Mouse (Mus musculus): Measurements from ENCODE around the gene Rpl38. TPM values are rescaled to one million over a fixed set of nuclear protein-coding genes. Genes with fewer than 3 reads are reported as not detected.
"Not testable (repeated sequence)": the region's sequence is repeated elsewhere in the genome, so short reads cannot be mapped to it uniquely, and the experiment has no call there.

The Rpl38 gene
- polyA plus RNA-seq, 1 experiment from 2014 or later: 920 TPM

DNA sequence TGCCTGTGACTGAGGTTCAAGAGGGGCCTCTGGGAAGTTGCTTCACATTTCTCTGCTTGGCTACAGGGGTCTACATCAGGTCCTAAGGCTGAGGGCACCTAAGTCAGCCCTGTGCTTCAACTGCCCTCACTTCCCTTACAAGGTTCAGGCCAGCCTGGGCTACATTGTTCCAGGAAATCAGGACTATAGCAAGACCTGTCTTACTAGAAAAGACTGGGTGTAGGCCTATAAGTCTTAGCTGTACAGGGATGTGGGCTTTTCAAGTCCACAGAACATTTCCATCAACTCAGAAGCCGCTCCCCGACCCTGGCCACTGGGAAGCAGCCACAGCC lies 5.4 kb downstream of the Rpl38 start:
- Histone ChIP-seq H3K27me3 (replicated peaks) (no peaks in the 10 kb centered on the region), H3K9ac (no peak overlapping the region), H3K27ac (no peak overlapping the region)

GRCm38 (mm10) chr11:114674180-114674579 lies 5.9 kb downstream of the Rpl38 start:
- Histone ChIP-seq H3K27me3 (replicated peaks) (no peaks in the 10 kb centered on the region), H3K27ac (no peak overlapping the region), H3K4me2 (no peak overlapping the region), H3K36me3 (peaks cover 38% of the 10 kb centered on the region), H3K4me3 (replicated peaks) (no peak overlapping the region), H3K4me1 (peaks cover 30% of the 10 kb centered on the region), H3K9me3 (no peaks in the 10 kb centered on the region), H3K9ac (no peak overlapping the region)
- 55% methylated on average over 8 of the region's 8 CpGs for WGBS
- no peak for ATAC-seq (ENCODE audit: insufficient read depth, low FRiP score, low read depth)

More for the DNA sequence above, 5.4 kb downstream of the Rpl38 start:
- WGBS: 73% methylated on average over 2 of the region's 2 CpGs
- Histone ChIP-seq H3K4me3 (replicated peaks) (no peak overlapping the region), H3K36me3 (peaks cover 38% of the 10 kb centered on the region), H3K4me2 (no peak overlapping the region), H3K9me3 (no peaks in the 10 kb centered on the region), H3K4me1 (peaks cover 28% of the 10 kb centered on the region)
- ATAC-seq (ENCODE audit: insufficient read depth, low FRiP score, low read depth): no peak

- 94% methylated on average over 2 of the region's 3 CpGs for WGBS
- not testable (repeated sequence) for H3K27me3 ChIP-seq (replicated peaks); H3K9me3 ChIP-seq; H3K27ac ChIP-seq; ATAC-seq (ENCODE audit: insufficient read depth, low FRiP score, low read depth); H3K9ac ChIP-seq
- H3K4me2 ChIP-seq: peak overlapping the region; percentile 86
- peak overlapping the region; percentile 59 for H3K4me3 ChIP-seq (replicated peaks)
- H3K36me3 ChIP-seq: peaks cover 38% of the 10 kb centered on the region
- H3K4me1 ChIP-seq: peaks cover 31% of the 10 kb centered on the region
Observed at GRCm38 (mm10) chr11:114674796-114675195, 6.5 kb downstream of the Rpl38 start.

- H3K4me3 ChIP-seq (replicated peaks): peak within 1 kb of the TSS; percentile 59
- peaks cover 30% of the 10 kb centered on the region for H3K4me1 ChIP-seq
- H3K27me3 ChIP-seq (replicated peaks): no peaks in the 10 kb centered on the region
- H3K36me3 ChIP-seq: peaks cover 36% of the 10 kb centered on the region
- H3K9ac ChIP-seq: peak within 1 kb of the TSS; percentile 55; the same call in 1 of the 2 replicates
- WGBS: under 1% methylated on average over 40 of the region's 40 CpGs
- H3K9me3 ChIP-seq: no peaks in the 10 kb centered on the region
- H3K4me2 ChIP-seq: peak within 1 kb of the TSS; percentile 86
- peak; percentile 90 for ATAC-seq (ENCODE audit: insufficient read depth, low FRiP score, low read depth)
- H3K27ac ChIP-seq: peak within 1 kb of the TSS; percentile 6; the same call in 1 of the 2 replicates
Observed at GRCm38 (mm10) chr11:114675341-114675825, 7.1 kb downstream of the Rpl38 start, which contains the start of gene Ttyh2. Ttyh2 (plus strand) TSS chr11:114675431.

GRCm38 (mm10) chr11:114675826-114676401 lies 7.6 kb downstream of the Rpl38 start:
- H3K9me3 ChIP-seq: no peaks in the 10 kb centered on the region
- peak overlapping the region; percentile 86 for H3K4me2 ChIP-seq
- peak overlapping the region; percentile 59 for H3K4me3 ChIP-seq (replicated peaks)
- no peaks in the 10 kb centered on the region for H3K27me3 ChIP-seq (replicated peaks)
- H3K27ac ChIP-seq: peak overlapping the region; percentile 6; the same call in 1 of the 2 replicates
- H3K9ac ChIP-seq: peak overlapping the region; percentile 55; the same call in 1 of the 2 replicates
- H3K36me3 ChIP-seq: peaks cover 31% of the 10 kb centered on the region
- H3K4me1 ChIP-seq: peaks cover 27% of the 10 kb centered on the region
- ATAC-seq (ENCODE audit: insufficient read depth, low FRiP score, low read depth): no peak
- WGBS: 3% methylated on average over 27 of the region's 27 CpGs

GRCm38 (mm10) chr11:114676431-114676830 lies 8.1 kb downstream of the Rpl38 start:
- peaks cover 25% of the 10 kb centered on the region for H3K36me3 ChIP-seq
- H3K4me3 ChIP-seq (replicated peaks): peak overlapping the region; percentile 59
- peaks cover 24% of the 10 kb centered on the region for H3K4me1 ChIP-seq
- peak overlapping the region; percentile 55; the same call in 1 of the 2 replicates for H3K9ac ChIP-seq
- H3K27ac ChIP-seq: no peak overlapping the region
- no peaks in the 10 kb centered on the region for H3K27me3 ChIP-seq (replicated peaks)
- ATAC-seq (ENCODE audit: insufficient read depth, low FRiP score, low read depth): no peak
- WGBS: 15% methylated on average over 14 of the region's 14 CpGs
- peak overlapping the region; percentile 86 for H3K4me2 ChIP-seq
- H3K9me3 ChIP-seq: no peaks in the 10 kb centered on the region

- WGBS: 49% methylated on average over 9 of the region's 9 CpGs
Observed at GRCm38 (mm10) chr11:114676896-114677530, 8.7 kb downstream of the Rpl38 start.

GRCm38 (mm10) chr11:114679582-114679981 lies 11.3 kb downstream of the Rpl38 start:
- H3K4me2 ChIP-seq: no peak overlapping the region
- ATAC-seq (ENCODE audit: insufficient read depth, low FRiP score, low read depth): no peak
- 52% methylated on average over 8 of the region's 8 CpGs for WGBS
- no peaks in the 10 kb centered on the region for H3K36me3 ChIP-seq
- no peak overlapping the region for H3K9ac ChIP-seq
- H3K27ac ChIP-seq: peak overlapping the region; percentile 28; the same call in 1 of the 2 replicates
- H3K9me3 ChIP-seq: no peaks in the 10 kb centered on the region
- H3K4me3 ChIP-seq (replicated peaks): no peak overlapping the region
- peaks cover 24% of the 10 kb centered on the region for H3K4me1 ChIP-seq
- H3K27me3 ChIP-seq (replicated peaks): no peaks in the 10 kb centered on the region

More at GRCm38 (mm10) chr11:114676896-114677530, 8.7 kb downstream of the Rpl38 start:
- no peak for ATAC-seq (ENCODE audit: insufficient read depth, low FRiP score, low read depth)
- peaks cover 24% of the 10 kb centered on the region for H3K4me1 ChIP-seq
- H3K4me3 ChIP-seq (replicated peaks): peak overlapping the region; percentile 59
- peaks cover 21% of the 10 kb centered on the region for H3K36me3 ChIP-seq
- H3K27ac ChIP-seq: no peak overlapping the region
- no peaks in the 10 kb centered on the region for H3K9me3 ChIP-seq
- peak overlapping the region; percentile 86 for H3K4me2 ChIP-seq
- no peak overlapping the region for H3K9ac ChIP-seq
- no peaks in the 10 kb centered on the region for H3K27me3 ChIP-seq (replicated peaks)

GRCm38 (mm10) chr11:114680291-114680690 lies 12.0 kb downstream of the Rpl38 start:
- Histone ChIP-seq H3K27me3 (replicated peaks) (no peaks in the 10 kb centered on the region), H3K36me3 (no peaks in the 10 kb centered on the region), H3K4me2 (no peak overlapping the region), H3K9ac (no peak overlapping the region), H3K27ac (no peak overlapping the region), H3K4me3 (replicated peaks) (no peak overlapping the region), H3K9me3 (no peaks in the 10 kb centered on the region), H3K4me1 (peaks cover 30% of the 10 kb centered on the region)
- ATAC-seq (ENCODE audit: insufficient read depth, low FRiP score, low read depth): no peak
- WGBS: 52% methylated on average over 10 of the region's 10 CpGs

DNA sequence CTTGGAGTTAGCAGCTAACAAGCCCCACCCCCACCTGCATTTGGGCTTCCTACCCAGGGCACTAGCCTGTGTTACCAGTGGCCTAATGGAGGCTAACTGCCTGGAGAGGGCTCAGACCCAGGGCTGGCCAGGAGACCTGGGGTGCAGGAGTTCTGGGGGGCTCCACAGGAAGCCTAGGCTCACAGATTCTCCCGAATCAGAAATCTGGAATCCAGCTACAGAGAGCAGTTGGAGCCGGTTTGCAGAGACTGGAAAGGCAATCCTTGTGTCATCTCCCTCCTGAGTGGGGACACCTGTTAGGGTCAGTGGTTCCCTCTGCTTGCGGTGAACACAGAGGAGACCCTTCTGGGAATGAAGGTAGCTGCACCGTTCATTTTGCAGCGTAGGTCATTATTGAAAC lies 12.7 kb downstream of the Rpl38 start:
- H3K9ac ChIP-seq: no peak overlapping the region
- H3K27ac ChIP-seq: no peak overlapping the region
- H3K4me3 ChIP-seq (replicated peaks): no peak overlapping the region
- no peak for ATAC-seq (ENCODE audit: insufficient read depth, low FRiP score, low read depth)
- no peak overlapping the region for H3K4me2 ChIP-seq
- no peaks in the 10 kb centered on the region for H3K27me3 ChIP-seq (replicated peaks)
- 42% methylated on average over 5 of the region's 5 CpGs for WGBS
- H3K9me3 ChIP-seq: no peaks in the 10 kb centered on the region
- H3K4me1 ChIP-seq: peaks cover 28% of the 10 kb centered on the region
- H3K36me3 ChIP-seq: no peaks in the 10 kb centered on the region

DNA sequence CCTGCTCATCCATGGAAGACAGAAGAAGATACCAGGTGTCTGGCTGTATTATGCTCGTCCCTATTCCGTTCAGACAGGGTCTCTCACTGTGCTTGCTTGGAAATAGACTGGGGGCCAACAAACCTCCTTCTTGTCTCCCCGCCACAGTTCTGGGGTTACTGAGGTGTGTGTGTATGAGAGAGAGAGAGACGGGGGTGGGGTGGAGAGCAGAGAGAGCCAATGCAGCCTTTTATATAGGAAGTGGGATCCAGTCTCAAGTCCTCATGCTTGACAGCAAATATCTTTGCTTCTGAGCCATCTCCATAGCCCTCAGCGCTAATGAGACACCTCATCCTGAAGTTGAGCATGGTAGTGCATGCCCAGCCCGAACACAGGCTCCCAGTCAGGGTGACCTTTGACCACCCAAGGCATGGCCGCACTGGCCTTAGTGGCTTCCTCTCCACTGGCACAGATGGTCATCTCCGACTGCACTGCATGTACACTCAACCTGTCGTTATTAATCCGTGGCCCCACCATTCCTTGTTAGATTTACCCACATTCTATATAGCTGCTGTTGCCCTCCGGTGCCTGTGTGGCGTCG lies 14.1 kb downstream of the Rpl38 start:
- no peaks in the 10 kb centered on the region for H3K36me3 ChIP-seq
- no peaks in the 10 kb centered on the region for H3K27me3 ChIP-seq (replicated peaks)
- WGBS: 89% methylated on average over 13 of the region's 13 CpGs
- no peak overlapping the region for H3K9ac ChIP-seq
- peaks cover 19% of the 10 kb centered on the region for H3K4me1 ChIP-seq
- no peak for ATAC-seq (ENCODE audit: insufficient read depth, low FRiP score, low read depth)
- H3K4me3 ChIP-seq (replicated peaks): no peak overlapping the region
- no peak overlapping the region for H3K4me2 ChIP-seq
- H3K9me3 ChIP-seq: no peaks in the 10 kb centered on the region
- H3K27ac ChIP-seq: no peak overlapping the region
